Mouse (Mus musculus) kidney, postnatal 25 days (tissue): ENCODE data around the gene Kmt2a.
"Not testable (repeated sequence)": the region's sequence is repeated elsewhere in the genome, so short reads cannot be mapped to it uniquely, and the experiment has no call there.

Experiments used
- DNase-seq, 2 experiments: peaks; one replicate each; pipeline ENCODE4 v3.0.0; 2021; ENCODE audit warnings: mixed read lengths in 2 of 2

Gene Kmt2a

DNA sequence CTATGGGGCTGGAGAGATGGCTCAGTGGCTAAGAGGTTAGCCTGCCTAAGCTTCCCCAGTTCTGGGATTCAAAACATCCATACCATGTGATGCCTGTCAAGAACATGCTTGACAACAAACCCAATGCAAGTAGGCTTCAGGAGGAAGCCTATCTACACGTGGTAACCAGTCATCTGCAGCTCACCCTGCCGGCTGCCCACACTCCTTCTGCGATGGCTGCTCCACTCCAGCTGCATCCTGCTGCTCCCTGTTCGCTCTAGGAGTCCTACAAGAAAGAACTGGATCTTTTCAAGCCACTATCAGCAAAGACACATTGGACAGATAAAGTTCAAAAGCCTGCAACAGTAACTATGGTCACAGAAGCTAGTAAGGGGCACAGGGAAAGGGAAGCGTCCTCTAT, 63.6 kb downstream of the Kmt2a start:
- no peak for DNase-seq

DNA sequence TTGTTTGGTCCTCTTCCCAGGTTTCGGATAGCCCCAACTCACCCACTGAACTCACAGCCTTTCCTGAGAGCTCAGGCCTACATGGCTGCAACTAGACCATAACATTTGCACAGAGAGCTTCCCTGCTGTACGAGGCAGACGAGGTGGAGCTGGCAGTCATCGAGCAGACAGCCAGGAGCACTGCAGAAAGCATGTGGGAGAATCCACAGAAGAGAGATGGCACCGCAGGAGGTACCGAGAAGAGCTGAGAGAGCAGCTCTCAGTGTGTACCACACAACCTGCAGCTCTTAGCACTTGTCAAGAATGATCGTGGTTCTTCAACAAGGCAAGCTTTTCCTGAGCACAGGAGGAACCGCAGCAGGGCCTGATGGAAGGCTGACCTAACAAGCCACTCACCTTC, 66.9 kb downstream of the Kmt2a start:
- DNase-seq, result no peak

GRCm38 (mm10) chr9:44810316-44810715, 70.8 kb downstream of the Kmt2a start:
- DNase-seq, result peak; percentile 56 to 73

- no peak for DNase-seq
Measured at GRCm38 (mm10) chr9:44807778-44808177, 73.3 kb downstream of the Kmt2a start.

DNA sequence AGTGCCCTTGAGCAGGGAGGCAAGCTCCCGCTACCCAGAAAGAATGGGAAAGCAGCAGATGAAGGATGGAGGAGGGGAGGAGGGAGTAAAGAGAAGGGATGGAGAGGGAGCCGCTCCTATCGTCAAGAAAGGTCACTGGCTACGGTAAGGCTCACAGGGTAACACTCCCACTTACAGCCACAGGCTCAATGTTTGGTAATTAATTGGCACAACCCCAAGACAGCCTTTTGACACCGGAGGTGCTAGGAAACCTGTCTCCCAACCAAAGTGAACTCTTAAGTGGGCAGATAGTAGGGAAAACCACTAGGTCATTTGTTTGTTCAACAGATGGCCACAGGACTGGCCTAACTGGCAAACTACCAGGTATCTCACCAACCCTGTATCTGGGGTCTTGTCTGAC, 74.0 kb downstream of the Kmt2a start:
- no peak for DNase-seq

DNA sequence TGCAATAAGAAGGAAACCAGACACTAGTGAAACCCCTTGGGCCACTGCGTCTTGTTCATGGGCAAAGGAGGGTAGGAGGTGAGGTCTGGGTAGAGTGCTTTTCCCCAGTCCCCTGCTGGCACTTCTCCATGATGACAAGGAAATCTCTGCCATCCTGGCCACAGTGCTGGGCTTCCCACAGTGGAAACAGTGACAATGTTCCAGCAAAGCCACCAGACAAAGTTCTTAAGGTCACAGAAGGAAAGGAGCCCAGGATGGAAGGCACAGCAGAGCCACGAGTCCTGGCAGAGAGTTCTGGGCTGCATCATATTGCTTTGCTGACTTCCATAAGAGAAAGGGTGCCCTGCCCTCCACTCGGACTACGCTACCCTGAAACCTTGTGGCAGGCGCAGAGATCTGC, 75.6 kb downstream of the Kmt2a start:
- DNase-seq, result no peak

DNA sequence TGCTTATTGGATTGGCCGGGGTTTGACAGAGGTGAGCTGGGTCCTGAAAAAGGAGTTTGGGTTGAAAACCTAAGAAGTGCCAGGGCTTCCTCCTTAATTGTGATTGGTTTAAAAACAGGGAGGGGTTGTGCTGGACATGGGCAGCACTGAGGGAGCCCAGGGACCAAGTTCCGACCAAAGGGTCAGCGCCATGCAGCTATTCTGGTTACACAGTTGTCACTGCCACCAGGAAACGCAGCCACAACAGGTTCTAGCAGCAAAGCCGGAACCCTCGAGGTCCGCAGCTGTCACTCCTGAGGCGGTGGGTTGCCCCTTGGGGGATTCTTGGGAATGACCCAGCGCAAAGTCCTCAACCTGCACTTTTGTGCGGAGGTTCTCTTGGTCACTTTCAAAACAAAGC, 76.4 kb downstream of the Kmt2a start:
- peak; percentile 41 to 81 for DNase-seq

DNA sequence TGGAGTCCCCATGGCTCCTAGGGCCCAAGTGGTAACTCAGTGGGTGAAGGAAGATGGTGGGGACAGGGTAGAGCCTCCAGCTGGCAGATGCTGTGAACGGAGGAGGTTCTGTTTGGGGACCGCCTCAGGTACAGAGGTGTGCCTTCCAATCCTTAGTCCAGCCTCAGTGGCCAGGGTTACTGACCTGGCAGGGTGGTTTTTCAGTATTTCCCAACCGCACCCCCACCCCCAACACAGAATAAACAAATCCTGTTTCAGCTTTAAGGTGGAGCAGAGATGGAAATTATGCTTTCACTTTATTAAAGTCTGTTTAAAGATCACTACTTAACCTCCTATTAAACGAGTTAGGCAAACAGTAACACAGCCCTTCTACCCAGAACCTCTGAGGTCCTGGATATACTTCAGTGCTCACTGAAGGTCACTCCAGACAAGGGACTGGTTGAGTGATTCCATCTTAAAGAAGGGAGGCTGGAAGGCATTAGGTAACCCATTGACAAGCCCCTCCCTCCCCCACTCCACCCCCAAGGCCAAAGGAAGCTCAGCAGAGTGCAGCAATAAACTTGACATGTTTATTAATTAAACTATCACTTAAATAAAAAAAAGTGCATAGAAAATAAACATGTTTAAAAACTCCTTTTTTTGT, 78.2 kb downstream of the Kmt2a start, which contains the start of gene Ttc36:
Gene Ttc36, minus strand, starts transcription at position 265 of the 643 bp plus-strand sequence.
- DNase-seq, result peak; percentile 83 to 93

GRCm38 (mm10) chr9:44801669-44802068, 79.4 kb downstream of the Kmt2a start:
- DNase-seq, result peak; percentile 42 to 61

DNA sequence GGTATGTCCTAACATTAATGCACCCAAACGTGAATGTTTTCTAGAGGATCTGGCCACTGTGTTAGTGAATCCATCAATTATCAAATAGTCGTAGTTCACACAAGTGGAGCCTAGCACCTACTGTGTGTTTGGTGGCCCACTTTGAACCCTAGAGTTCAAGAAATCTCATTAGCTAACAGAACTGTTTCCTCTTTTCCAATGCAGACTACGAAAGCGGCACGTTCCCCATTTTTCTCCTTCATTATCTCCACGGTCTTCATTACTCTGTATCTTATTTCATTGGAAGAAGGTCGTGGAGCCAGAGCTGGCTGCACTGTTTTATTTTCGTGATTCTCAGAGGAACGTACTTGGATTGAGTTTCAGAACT, 81.2 kb downstream of the Kmt2a start:
- no peak for DNase-seq

- DNase-seq, result peak; percentile 93 to 98
Measured at GRCm38 (mm10) chr9:44799102-44799957, 81.8 kb downstream of the Kmt2a start, which contains the start of gene Tmem25. TSS of gene Tmem25 (minus strand) at chr9:44799307.

GRCm38 (mm10) chr9:44798298-44798697, 82.8 kb downstream of the Kmt2a start:
- DNase-seq, result no peak

GRCm38 (mm10) chr9:44792842-44793241, 88.3 kb downstream of the Kmt2a start:
- no peak for DNase-seq

GRCm38 (mm10) chr9:44772750-44773651, 108.1 kb downstream of the Kmt2a start:
- peak; percentile 96 to 97 for DNase-seq

GRCm38 (mm10) chr9:44772392-44772749, 108.7 kb downstream of the Kmt2a start:
- no peak for DNase-seq

GRCm38 (mm10) chr9:44771376-44771775, 109.7 kb downstream of the Kmt2a start:
- DNase-seq, result no peak

- DNase-seq, result not testable (repeated sequence)
Measured at GRCm38 (mm10) chr9:44768029-44768394, 113.1 kb downstream of the Kmt2a start.

DNA sequence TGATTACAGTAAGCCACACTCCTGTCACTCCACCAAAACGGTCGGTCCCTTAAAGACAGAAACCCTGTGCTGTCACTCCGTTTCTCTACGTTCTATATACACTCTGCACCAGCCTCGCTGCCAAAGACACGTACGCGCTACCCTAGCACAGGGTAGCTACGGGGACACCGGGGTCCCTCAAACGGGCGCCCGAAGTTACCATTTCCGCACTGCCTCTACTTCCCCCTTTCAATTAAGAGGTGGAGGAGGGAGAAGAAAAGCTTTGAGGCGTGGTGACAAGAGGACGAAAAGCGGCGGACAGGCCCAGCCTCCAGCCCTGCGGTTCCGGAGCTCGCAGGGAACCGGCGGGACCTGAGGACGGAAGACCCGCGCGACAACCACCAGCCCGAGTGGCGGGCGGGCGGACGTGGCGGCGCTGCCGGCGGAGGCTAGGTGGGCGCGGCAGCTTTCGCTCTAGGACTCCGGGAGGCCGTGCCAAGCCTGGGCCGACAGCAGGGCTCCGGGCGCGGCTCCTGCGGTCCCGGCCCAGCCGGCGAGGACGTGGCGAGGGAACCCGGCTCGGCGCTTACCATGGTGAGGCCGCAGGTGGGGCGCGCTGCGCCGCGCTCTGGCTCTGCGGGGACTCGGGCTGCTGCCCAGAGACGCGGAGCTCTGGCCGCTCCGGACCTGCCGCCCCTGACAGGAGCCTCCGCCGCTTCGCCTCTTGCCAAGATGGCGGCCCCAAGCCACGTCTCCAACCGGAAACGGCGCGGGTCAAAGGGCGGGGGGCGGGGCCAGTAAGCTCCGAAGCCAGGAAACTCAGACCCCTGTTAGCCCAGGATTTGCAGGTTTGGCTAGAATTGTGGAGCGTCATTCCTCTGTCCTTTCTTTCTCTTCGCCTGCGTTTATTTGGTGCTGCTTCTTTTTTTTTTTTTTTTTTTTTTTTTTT, 113.7 kb downstream of the Kmt2a start, which contains the start of the genes Arcn1 and Ift46:
Gene Arcn1, minus strand, starts transcription at position 745 of the 928 bp plus-strand sequence.
Gene Ift46, plus strand, starts transcription at position 808 of the 928 bp plus-strand sequence.
- DNase-seq, result peak; percentile 82 to 91

DNA sequence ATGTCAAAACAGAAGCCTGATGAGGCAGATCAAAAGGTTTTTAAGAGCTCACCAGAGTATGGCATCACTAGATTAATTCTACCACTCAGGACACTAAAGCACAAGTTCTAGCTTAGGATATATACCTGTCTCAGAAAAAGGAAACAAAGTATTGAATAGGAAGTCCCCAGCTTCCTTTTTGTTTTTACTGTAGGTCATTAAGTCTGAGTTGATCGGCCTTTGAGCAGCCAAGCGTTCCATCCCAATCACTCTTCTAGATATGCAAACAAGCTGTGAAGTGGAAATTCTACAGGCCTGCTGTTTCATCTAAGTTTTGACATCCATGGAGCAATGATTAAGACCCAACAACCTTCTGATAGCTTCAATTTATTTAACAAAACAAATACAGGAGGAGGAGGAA, 120.2 kb downstream of the Kmt2a start:
- DNase-seq, result no peak
